Mouse (Mus musculus): ENCODE measurements around the gene Rnf183.

DNA sequence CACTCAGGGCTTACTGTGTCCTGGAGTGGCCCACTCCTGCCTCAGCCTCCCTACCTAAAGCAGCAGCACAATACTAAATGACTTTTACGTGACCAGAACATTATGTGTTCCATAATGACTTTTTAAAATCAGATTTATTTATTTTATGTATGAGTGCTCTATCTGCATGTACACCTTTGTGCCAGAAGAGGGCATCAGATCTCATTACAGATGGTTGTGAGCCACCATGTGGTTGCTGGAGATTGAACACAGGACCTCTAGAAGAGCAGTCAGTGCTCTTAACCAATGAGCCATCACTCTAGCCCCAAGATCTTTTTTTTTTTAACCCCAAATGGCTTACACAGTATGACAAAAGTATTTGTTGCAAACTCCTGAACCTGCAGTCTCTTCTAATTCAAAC, 33.1 kb upstream of the Rnf183 start:
- TF ChIP-seq EP300 (optimal IDR thresholded peaks at IDR 0.05) (no peak), CTCF (IDR thresholded peaks at IDR 0.05; ENCODE audit: low read depth) (peak; percentile 49)
